Mouse (Mus musculus) stomach, embryonic 14.5 days (tissue): ENCODE measurements around the gene Atp6ap2. TPM values are rescaled to one million over a fixed set of nuclear protein-coding genes. Genes with fewer than 3 reads are reported as not detected.
A peak's percentile ranks its signal among the peaks of the same experiment; 100 is the strongest.

Source experiments
- ATAC-seq: fragments of 200-750 bp; cut with Nextera tagmentation; 2 replicates; pipeline ENCODE4 v1.8.0; 2017; ENCODE audit warnings: low read depth, moderate TSS enrichment; ENCODE audit not compliant: insufficient number of reproducible peaks, insufficient read depth, low FRiP score
- H3K27ac ChIP-seq: fragments of 300-500 bp; sonication (generic); 2 replicates; pipeline ENCODE4 v1.5.1; 2014; ENCODE audit warnings: mild to moderate bottlenecking, low read length, moderate library complexity, mixed read lengths
- H3K27me3 ChIP-seq: fragments of 300-500 bp; sonication (generic); 2 replicates; pipeline ENCODE4 v1.6.1; 2014; ENCODE audit warnings: low read length, control low read depth, mixed read lengths; ENCODE audit not compliant: control insufficient read depth, insufficient read depth
- H3K36me3 ChIP-seq: fragments of 300-500 bp; sonication (generic); 2 replicates; pipeline ENCODE4 v1.6.1; 2014; ENCODE audit warnings: mild to moderate bottlenecking, control low read depth, low read length, moderate library complexity, mixed read lengths; ENCODE audit not compliant: control insufficient read depth, insufficient read depth
- H3K4me1 ChIP-seq: fragments of 300-500 bp; sonication (generic); 2 replicates; pipeline ENCODE4 v1.6.1; 2014; ENCODE audit warnings: low read length, control low read depth, mixed read lengths; ENCODE audit not compliant: control insufficient read depth, insufficient read depth
- H3K4me2 ChIP-seq: fragments of 300-500 bp; sonication (generic); replicated peaks from 2 replicates; pipeline ENCODE4 v1.6.1; 2014; ENCODE audit warnings: low read depth, low read length, control low read depth
- H3K4me3 ChIP-seq: fragments of 300-500 bp; sonication (generic); 2 replicates; pipeline ENCODE4 v1.5.1; 2014; ENCODE audit warnings: low read depth, low read length, control low read depth
- H3K9ac ChIP-seq: fragments of 300-500 bp; sonication (generic); replicated peaks from 2 replicates; pipeline ENCODE4 v1.6.1; 2014; ENCODE audit warnings: low read depth, mild to moderate bottlenecking, control low read depth, low read length, moderate library complexity, mixed read lengths
- H3K9me3 ChIP-seq: fragments of 300-500 bp; sonication (generic); 2 replicates; pipeline ENCODE4 v1.6.1; 2016; ENCODE audit warnings: low read depth, low read length, control low read depth; ENCODE audit not compliant: control insufficient read depth
- WGBS: fragments of 180-500 bp; shearing (Covaris S2); extraction: QIAGEN DNeasy Blood & Tissue Kit; methylation state at CpG from one replicate; pipeline ENCODE4 v1.1.7; 2014; 5-methylcytosine and 5-hydroxymethylcytosine counted together
- polyA plus RNA-seq: library from polyadenylated mRNA; unstranded; fragments of >200 nt; fragmentation: Nextera tagmentation; extraction: Ambion mirVana; gene quantifications from 2 replicates; pipeline ENCODE4 v1.2.1, GENCODE M21; 2014

Gene Atp6ap2
- polyA plus RNA-seq = 106 and 109 TPM in 2 replicates

- peak within 1 kb of the TSS; percentile 56 for H3K4me3 ChIP-seq
- H3K27ac ChIP-seq = peak within 1 kb of the TSS; percentile 44; the same call in 1 of the 2 replicates
- WGBS = 18% methylated on average over 49 of the region's 49 CpGs
- no peaks in the 10 kb centered on the region for H3K4me1 ChIP-seq
- no peaks in the 10 kb centered on the region for H3K9me3 ChIP-seq
- no peaks in the 10 kb centered on the region for H3K27me3 ChIP-seq
- H3K4me2 ChIP-seq = peak within 1 kb of the TSS; percentile 50
- peak; percentile 99 for ATAC-seq
- H3K9ac ChIP-seq = peak within 1 kb of the TSS; percentile 71
- H3K36me3 ChIP-seq = no peaks in the 10 kb centered on the region
Measured at GRCm38 (mm10) chrX:12587192-12587957, at the start of gene Atp6ap2. Gene Atp6ap2, plus strand, starts transcription at chrX:12587801.

- H3K27me3 ChIP-seq = no peaks in the 10 kb centered on the region
- no peak for ATAC-seq
- 76% methylated on average over 1 of the region's 1 CpGs for WGBS
- no peak overlapping the region for H3K9ac ChIP-seq
- H3K36me3 ChIP-seq = no peaks in the 10 kb centered on the region
- H3K9me3 ChIP-seq = no peaks in the 10 kb centered on the region
- H3K4me3 ChIP-seq = no peak overlapping the region
- H3K27ac ChIP-seq = no peak overlapping the region
- H3K4me2 ChIP-seq = no peak overlapping the region
- no peaks in the 10 kb centered on the region for H3K4me1 ChIP-seq
Measured at GRCm38 (mm10) chrX:12544417-12544816, 43.2 kb upstream of the Atp6ap2 start.

- Histone ChIP-seq H3K9me3 (no peaks in the 10 kb centered on the region), H3K36me3 (no peaks in the 10 kb centered on the region), H3K4me3 (no peak overlapping the region), H3K9ac (no peak overlapping the region), H3K27ac (no peak overlapping the region), H3K4me1 (no peaks in the 10 kb centered on the region), H3K27me3 (no peaks in the 10 kb centered on the region), H3K4me2 (no peak overlapping the region)
- ATAC-seq = no peak
- 73% methylated on average over 7 of the region's 7 CpGs for WGBS
Measured at GRCm38 (mm10) chrX:12557086-12557485, 30.5 kb upstream of the Atp6ap2 start.

GRCm38 (mm10) chrX:12571407-12571806, 16.2 kb upstream of the Atp6ap2 start:
- no peak for ATAC-seq
- H3K27me3 ChIP-seq = no peaks in the 10 kb centered on the region
- no peaks in the 10 kb centered on the region for H3K9me3 ChIP-seq
- no peaks in the 10 kb centered on the region for H3K4me1 ChIP-seq
- H3K9ac ChIP-seq = no peak overlapping the region
- H3K36me3 ChIP-seq = no peaks in the 10 kb centered on the region
- no peak overlapping the region for H3K4me2 ChIP-seq
- no peak overlapping the region for H3K4me3 ChIP-seq
- WGBS = 54% methylated on average over 1 of the region's 1 CpGs
- H3K27ac ChIP-seq = no peak overlapping the region

- WGBS = 51% methylated on average over 3 of the region's 3 CpGs
- ATAC-seq = no peak
- Histone ChIP-seq H3K27me3 (no peaks in the 10 kb centered on the region), H3K9ac (no peak overlapping the region), H3K4me2 (no peak overlapping the region), H3K9me3 (no peaks in the 10 kb centered on the region), H3K4me1 (no peaks in the 10 kb centered on the region), H3K36me3 (no peaks in the 10 kb centered on the region), H3K4me3 (no peak overlapping the region), H3K27ac (no peak overlapping the region)
Measured at GRCm38 (mm10) chrX:12577936-12578335, 9.7 kb upstream of the Atp6ap2 start.

- H3K9me3 ChIP-seq = no peaks in the 10 kb centered on the region
- H3K9ac ChIP-seq = no peak overlapping the region
- no peaks in the 10 kb centered on the region for H3K36me3 ChIP-seq
- 69% methylated on average over 2 of the region's 2 CpGs for WGBS
- H3K27ac ChIP-seq = no peak overlapping the region
- no peaks in the 10 kb centered on the region for H3K27me3 ChIP-seq
- H3K4me2 ChIP-seq = no peak overlapping the region
- no peaks in the 10 kb centered on the region for H3K4me1 ChIP-seq
- no peak overlapping the region for H3K4me3 ChIP-seq
- no peak for ATAC-seq
Measured at GRCm38 (mm10) chrX:12578339-12578868, 9.2 kb upstream of the Atp6ap2 start.

- H3K9me3 ChIP-seq = no peaks in the 10 kb centered on the region
- no peaks in the 10 kb centered on the region for H3K36me3 ChIP-seq
- no peaks in the 10 kb centered on the region for H3K4me1 ChIP-seq
- no peak overlapping the region for H3K4me2 ChIP-seq
- H3K27me3 ChIP-seq = no peaks in the 10 kb centered on the region
- 86% methylated on average over 5 of the region's 5 CpGs for WGBS
- no peak overlapping the region for H3K4me3 ChIP-seq
- H3K9ac ChIP-seq = no peak overlapping the region
- ATAC-seq = no peak
- H3K27ac ChIP-seq = no peak overlapping the region
Measured at GRCm38 (mm10) chrX:12583261-12583660, 4.3 kb upstream of the Atp6ap2 start.

GRCm38 (mm10) chrX:12587958-12588355, 356 bp downstream of the Atp6ap2 start:
- no peaks in the 10 kb centered on the region for H3K27me3 ChIP-seq
- no peaks in the 10 kb centered on the region for H3K9me3 ChIP-seq
- peak; percentile 47; the same call in 1 of the 2 replicates for ATAC-seq
- peak overlapping the region; percentile 50 for H3K4me2 ChIP-seq
- peak overlapping the region; percentile 71 for H3K9ac ChIP-seq
- H3K4me1 ChIP-seq = no peaks in the 10 kb centered on the region
- H3K27ac ChIP-seq = peak overlapping the region; percentile 44; the same call in 1 of the 2 replicates
- WGBS = 15% methylated on average over 17 of the region's 18 CpGs
- peak overlapping the region; percentile 56 for H3K4me3 ChIP-seq
- H3K36me3 ChIP-seq = no peaks in the 10 kb centered on the region
